27 mouse cellular contexts compared by ENCODE assay signal in genomic region chr2:32795748-32796418, GRCm38 (mm10). TPM values are rescaled to one million over a fixed set of nuclear protein-coding genes. Genes with fewer than 3 reads are reported as not detected.
DNase-seq lines count a peak whose midpoint lies in the region; ATAC-seq and TF ChIP-seq lines count a peak whose summit lies in the region.
"Had no signal": no experiment of that assay in that cellular context is flagged by ENCODE, and none has a peak within 500 bp of the region (broad histone marks: within the 10 kb centered on the region; RNA-seq: fewer than 3 reads in every experiment).

No protein-coding gene starts in this region.

- no peaks in the 10 kb centered on the region for H3K27me3 ChIP-seq in neural tube, embryonic 13.5 days
- no peaks in the 10 kb centered on the region for H3K27me3 ChIP-seq in midbrain, embryonic 14.5 days (ENCODE audit: control insufficient read depth, insufficient read depth, low read length)
- H3K27me3 ChIP-seq: CH12.LX; embryonic facial prominence, embryonic 12.5 days; embryonic facial prominence, embryonic 15.5 days; forebrain, embryonic 13.5 days; heart, embryonic 13.5 days had no signal

- H3K4me1 ChIP-seq in neural tube, embryonic 13.5 days (replicated peaks), result peaks cover 3% of the 10 kb centered on the region; the same call in 1 of the 2 replicates
- no peaks in the 10 kb centered on the region for H3K4me1 ChIP-seq in midbrain, embryonic 14.5 days (ENCODE audit: control insufficient read depth, insufficient read depth, low read length)
- H3K4me1 ChIP-seq: embryonic facial prominence, embryonic 12.5 days; embryonic facial prominence, embryonic 15.5 days; forebrain, embryonic 13.5 days had no signal

- peak; percentile 52; the same call in 1 of the 2 replicates for ATAC-seq in neural tube, embryonic 13.5 days (ENCODE audit: low read depth)
- ATAC-seq in midbrain, embryonic 14.5 days (ENCODE audit: low FRiP score, low TSS enrichment), result no peak
- ATAC-seq: forebrain, embryonic 13.5 days; forebrain, embryonic 16.5 days; intestine, postnatal 0 days had no signal

- H3K4me3 ChIP-seq in neural tube, embryonic 13.5 days, result no peak overlapping the region
- H3K4me3 ChIP-seq in midbrain, embryonic 14.5 days (replicated peaks; ENCODE audit: low read depth, low read length), result no peak overlapping the region
- H3K4me3 ChIP-seq: embryonic facial prominence, embryonic 12.5 days; embryonic facial prominence, embryonic 15.5 days; forebrain, embryonic 13.5 days; heart, adult 2 months; heart, embryonic 10.5 days; heart, embryonic 13.5 days had no signal

- H3K27ac ChIP-seq in neural tube, embryonic 13.5 days (replicated peaks), result no peak overlapping the region
- H3K27ac ChIP-seq in midbrain, embryonic 14.5 days (replicated peaks; ENCODE audit: low read depth, low read length), result no peak overlapping the region
- H3K27ac ChIP-seq: embryonic facial prominence, embryonic 12.5 days; embryonic facial prominence, embryonic 15.5 days; forebrain, embryonic 13.5 days; heart, adult 2 months; heart, embryonic 10.5 days; heart, embryonic 13.5 days; hindbrain, embryonic 14.5 days had no signal

- H3K9me3 ChIP-seq in neural tube, embryonic 13.5 days, result no peaks in the 10 kb centered on the region
- no peaks in the 10 kb centered on the region for H3K9me3 ChIP-seq in midbrain, embryonic 14.5 days (ENCODE audit: control insufficient read depth, low read length)
- H3K9me3 ChIP-seq: embryonic facial prominence, embryonic 12.5 days; embryonic facial prominence, embryonic 15.5 days; forebrain, embryonic 13.5 days; heart, embryonic 10.5 days; heart, embryonic 13.5 days had no signal

- no peak for TF ChIP-seq CTCF in brain, embryonic 14.5 days (IDR thresholded peaks at IDR 0.05; ENCODE audit: borderline replicate concordance, extremely low read depth, insufficient read depth, insufficient read length)

- no peak for TF ChIP-seq POLR2A in brain, embryonic 14.5 days (IDR thresholded peaks at IDR 0.05; ENCODE audit: borderline replicate concordance, extremely low read depth, insufficient read depth, insufficient read length, poor library complexity, severe bottlenecking)

- no peak overlapping the region for H3K9ac ChIP-seq in neural tube, embryonic 13.5 days
- no peak overlapping the region for H3K9ac ChIP-seq in midbrain, embryonic 14.5 days (replicated peaks; ENCODE audit: low read length)
- H3K9ac ChIP-seq: embryonic facial prominence, embryonic 12.5 days; embryonic facial prominence, embryonic 15.5 days; forebrain, embryonic 13.5 days; heart, embryonic 13.5 days; hindbrain, embryonic 14.5 days had no signal

- peak; percentile 54 to 59 for DNase-seq in cerebellum, adult 18-20 months
- no peak for DNase-seq in cerebellum, postnatal 14 days
- DNase-seq in cerebellum, postnatal 25 days, result peak; percentile 57 to 61
- no peak for DNase-seq in cerebellum, adult 9-11 months
- no peak for DNase-seq in neural tube, embryonic 10.5 days (ENCODE audit: extremely low spot score, low spot score)
- DNase-seq in brain, embryonic 14.5 days (ENCODE audit: low read depth), result peak; percentile 20
- no peak for DNase-seq in midbrain, embryonic 14.5 days
- DNase-seq: adrenal gland, adult 8-10 months; adrenal gland, postnatal 25 days; B cell, adult 2 months; gastrocnemius, postnatal 10 days; gastrocnemius, postnatal 36 days; heart, adult 2 months; heart, postnatal 14 days; heart, postnatal 4 days; kidney, adult 2 months had no signal

- peaks cover 97% of the 10 kb centered on the region for H3K36me3 ChIP-seq in neural tube, embryonic 13.5 days
- H3K36me3 ChIP-seq in midbrain, embryonic 14.5 days (ENCODE audit: control insufficient read depth, insufficient read depth, low read length), result peaks cover 92% of the 10 kb centered on the region

- 76% methylated on average over 13 of the region's 13 CpGs for WGBS in neural tube, embryonic 13.5 days
- WGBS in midbrain, embryonic 14.5 days, result 83% methylated on average over 13 of the region's 13 CpGs

- H3K4me2 ChIP-seq in neural tube, embryonic 13.5 days, result no peak overlapping the region
- no peak overlapping the region for H3K4me2 ChIP-seq in midbrain, embryonic 14.5 days (ENCODE audit: low read length)
- H3K4me2 ChIP-seq: embryonic facial prominence, embryonic 12.5 days; embryonic facial prominence, embryonic 15.5 days; forebrain, embryonic 13.5 days; heart, embryonic 13.5 days; hindbrain, embryonic 14.5 days had no signal

RNA-seq across cellular contexts. Expression of gene Cfap157, which starts 11.7 kb away (rescaled TPM):
- polyA plus RNA-seq in neural tube, embryonic 13.5 days (2015; fragmentation: Nextera tagmentation; extraction: Ambion mirVana), result 0.84 and 1.3 TPM in 2 replicates
- polyA plus RNA-seq in brain, embryonic 14.5 days (2012; rRNA removed), result 0.71 and 0.86 TPM in 2 replicates
- 0.38 and 0.39 TPM in 2 replicates for polyA plus RNA-seq in midbrain, embryonic 14.5 days (2014; fragmentation: Nextera tagmentation; extraction: Ambion mirVana)
- polyA plus RNA-seq: kidney, adult 2 months had no signal

RNA-seq across cellular contexts. Expression of gene Ptrh1, which starts 20.3 kb away (rescaled TPM):
- 5.5 and 6.6 TPM in 2 replicates for polyA plus RNA-seq in neural tube, embryonic 13.5 days (2015; fragmentation: Nextera tagmentation; extraction: Ambion mirVana)
- polyA plus RNA-seq in brain, embryonic 14.5 days (2012; rRNA removed), result 7.1 and 8.7 TPM in 2 replicates
- polyA plus RNA-seq in midbrain, embryonic 14.5 days (2014; fragmentation: Nextera tagmentation; extraction: Ambion mirVana), result 3.5 TPM in 2 replicates

RNA-seq across cellular contexts. Expression of gene Ttc16, which starts 20.4 kb away (rescaled TPM):
- polyA plus RNA-seq in neural tube, embryonic 13.5 days (2015; fragmentation: Nextera tagmentation; extraction: Ambion mirVana), result 0.24 and 0.26 TPM in 2 replicates
- 1.4 and 1.6 TPM in 2 replicates for polyA plus RNA-seq in brain, embryonic 14.5 days (2012; rRNA removed)
- 0.41 and 0.80 TPM in 2 replicates for polyA plus RNA-seq in midbrain, embryonic 14.5 days (2014; fragmentation: Nextera tagmentation; extraction: Ambion mirVana)
- polyA plus RNA-seq: kidney, embryonic 14.5 days had no signal

RNA-seq across cellular contexts. Expression of gene Tor2a, which starts 38.8 kb away (rescaled TPM):
- polyA plus RNA-seq in neural tube, embryonic 13.5 days (2015; fragmentation: Nextera tagmentation; extraction: Ambion mirVana), result 53.2 and 55.8 TPM in 2 replicates
- polyA plus RNA-seq in brain, embryonic 14.5 days (2012; rRNA removed), result 60.6 and 96.6 TPM in 2 replicates
- polyA plus RNA-seq in midbrain, embryonic 14.5 days (2014; fragmentation: Nextera tagmentation; extraction: Ambion mirVana), result 50.5 and 51.1 TPM in 2 replicates

RNA-seq across cellular contexts. Expression of gene Stxbp1, which starts 51.2 kb away (rescaled TPM):
- polyA plus RNA-seq in neural tube, embryonic 13.5 days (2015; fragmentation: Nextera tagmentation; extraction: Ambion mirVana), result 192 and 198 TPM in 2 replicates
- polyA plus RNA-seq in brain, embryonic 14.5 days (2012; rRNA removed), result 170 and 238 TPM in 2 replicates
- 240 and 245 TPM in 2 replicates for polyA plus RNA-seq in midbrain, embryonic 14.5 days (2014; fragmentation: Nextera tagmentation; extraction: Ambion mirVana)

Comparison
In these comparisons a context has a peak if more than half of its experiments do, and no peak if none do; other contexts are left out.
1. DNase-seq: peak in cerebellum, adult 18-20 months (2 of 2), cerebellum, postnatal 25 days (2 of 2) and brain, embryonic 14.5 days (single experiment); none in cerebellum, postnatal 14 days (0 of 2), cerebellum, adult 9-11 months (single experiment), neural tube, embryonic 10.5 days (single experiment) and midbrain, embryonic 14.5 days (single experiment).